Mouse (Mus musculus): Measurements from ENCODE around the gene Heg1. TPM values are rescaled to one million over a fixed set of nuclear protein-coding genes. Genes with fewer than 3 reads are reported as not detected.
A peak's percentile ranks its signal among the peaks of the same experiment; 100 is the strongest.

Gene Heg1
- total and polyA plus RNA-seq, 3 experiments, result 40.8 to 77.1 (median 67.2) TPM

DNA sequence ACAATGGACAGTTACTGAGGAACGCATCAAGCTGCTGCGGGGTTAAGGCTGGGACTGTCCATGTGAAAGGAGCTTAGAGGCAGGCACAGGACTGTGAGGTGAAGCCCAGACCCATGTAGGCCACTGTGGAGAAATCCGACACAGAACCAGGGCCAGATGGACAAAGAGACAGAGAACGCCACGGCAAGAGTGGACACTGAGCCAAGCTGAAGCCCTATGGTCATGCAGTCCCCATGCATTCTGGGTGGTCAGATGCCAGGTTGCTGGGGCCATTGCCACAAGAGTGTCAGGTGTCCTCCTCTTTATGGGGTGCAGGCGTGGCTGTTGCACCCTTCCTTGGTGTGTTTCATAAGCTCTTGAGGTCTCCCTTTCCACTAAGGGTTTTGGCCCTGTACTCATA, 49.7 kb downstream of the Heg1 start:
- H3K4me3 ChIP-seq (replicated peaks in 1 of 3; ENCODE audit: low read depth in 2 of 3, low read length in 2 of 3, poor library complexity in 1 of 3), result peak overlapping the region in 1 of 3 experiments; percentile 12
- H3K79me2 ChIP-seq (replicated peaks; ENCODE audit: control insufficient read depth, extremely low read depth, insufficient read depth, poor library complexity, severe bottlenecking), result peaks cover 22% of the 10 kb centered on the region
- no peaks in the 10 kb centered on the region for H3K27me3 ChIP-seq (replicated peaks)
- H3K4me1 ChIP-seq (ENCODE audit: control insufficient read depth in 1 of 2, insufficient read depth in 2 of 2), result peaks cover 30 to 95% of the 10 kb centered on the region in 2 experiments
- no peaks in the 10 kb centered on the region for H3K9me3 ChIP-seq (replicated peaks; ENCODE audit: low read length)
- 0 out of 2 replicates have a peak overlapping the region, but pooled peaks have one; percentile 18 for H3K4me2 ChIP-seq (ENCODE audit: insufficient read depth, low read depth, poor library complexity, severe bottlenecking)
- peak overlapping the region; percentile 7; the same call in 1 of the 2 replicates for H3K9ac ChIP-seq (ENCODE audit: insufficient read depth, low read depth)
- in situ Hi-C loops (cut with MboI; ENCODE audit: low pct_ligation_motif_present, low pct_unique_long_range_greater_than_20kb, low sequenced_read_pairs) (loop anchor here (10.0 kb wide), 1 partner anchor 539 kb away; no protein-coding TSS in a partner anchor), dilution Hi-C loops (cut with MboI; ENCODE audit: extremely low pct_ligation_motif_present, extremely low pct_unique_long_range_greater_than_20kb, low sequenced_read_pairs) (no loop called here)
- DNase-seq (ENCODE audit: extremely low read depth), result no peak
- peaks cover 62 to 82% of the 10 kb centered on the region in 2 experiments for H3K36me3 ChIP-seq (replicated peaks in 1 of 2; ENCODE audit: control insufficient read depth in 1 of 2, insufficient read depth in 1 of 2, low read length in 1 of 2)
- TF ChIP-seq JUND (conservative IDR thresholded peaks at IDR 0.05; ENCODE audit: low read depth, low read length) (no peak), UBTF (IDR thresholded peaks at IDR 0.05; ENCODE audit: low read depth, low read length) (no peak), MEF2A (IDR thresholded peaks at IDR 0.05; ENCODE audit: borderline replicate concordance, low read depth, low read length) (no peak), PAX5 (IDR thresholded peaks at IDR 0.05; ENCODE audit: low read length) (no peak), MYC (IDR thresholded peaks at IDR 0.05; ENCODE audit: low read depth, low read length) (no peak), MXI1 (IDR thresholded peaks at IDR 0.05; ENCODE audit: low read depth, low read length) (no peak), CTCF (conservative IDR thresholded peaks at IDR 0.05 in 1 of 2, IDR thresholded peaks at IDR 0.05 in 1 of 2; ENCODE audit: low read depth in 2 of 2, low read length in 2 of 2) (no peak), SMC3 (IDR thresholded peaks at IDR 0.05; ENCODE audit: low read depth, low read length) (no peak), RCOR1 (conservative IDR thresholded peaks at IDR 0.05; ENCODE audit: low read depth, low read length) (no peak), POLR2A (IDR thresholded peaks at IDR 0.05; ENCODE audit: low read depth, low read length) (no peak; the same call in 1 of the 2 replicates), ZMIZ1 (IDR thresholded peaks at IDR 0.05; ENCODE audit: low read depth, low read length) (no peak), ZC3H11A (IDR thresholded peaks at IDR 0.05; ENCODE audit: low read depth, low read length) (no peak), NRF1 (IDR thresholded peaks at IDR 0.05; ENCODE audit: low read depth, low read length) (no peak), EP300 (IDR thresholded peaks at IDR 0.05; ENCODE audit: low read length) (no peak), TCF12 (IDR thresholded peaks at IDR 0.05; ENCODE audit: low read depth, low read length) (no peak), CHD1 (IDR thresholded peaks at IDR 0.05; ENCODE audit: low read depth, low read length) (no peak), ZNF384 (IDR thresholded peaks at IDR 0.05; ENCODE audit: low read depth, low read length) (no peak), ELF1 (IDR thresholded peaks at IDR 0.05; ENCODE audit: low read depth, low read length) (no peak)
- peak overlapping the region; percentile 74 for H3K27ac ChIP-seq (ENCODE audit: insufficient read depth, low read depth)

DNA sequence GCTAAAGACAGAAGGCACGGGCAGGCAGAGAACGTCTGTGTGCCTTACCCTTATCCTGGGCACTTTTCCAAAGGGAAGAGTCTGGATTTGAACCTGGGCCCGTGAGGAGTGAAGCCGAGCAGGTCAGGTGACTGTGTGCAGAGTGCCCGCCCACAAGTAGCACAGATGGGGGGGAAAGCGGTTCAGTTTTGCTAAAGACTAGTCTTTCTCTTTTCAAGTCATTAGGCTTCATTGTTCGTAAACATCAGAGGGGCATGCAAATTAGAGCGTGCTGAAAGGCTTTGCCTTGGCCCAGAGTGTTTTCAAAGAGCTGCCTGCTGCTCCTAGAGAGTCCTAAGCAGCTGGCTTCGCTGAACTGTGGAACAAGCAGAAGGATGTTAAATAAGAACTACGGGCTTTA, 50.4 kb downstream of the Heg1 start:
- Histone ChIP-seq H3K9me3 (replicated peaks; ENCODE audit: low read length) (no peaks in the 10 kb centered on the region), H3K27ac (ENCODE audit: insufficient read depth, low read depth) (peak overlapping the region; percentile 74), H3K9ac (ENCODE audit: insufficient read depth, low read depth) (no peak overlapping the region), H3K36me3 (replicated peaks in 1 of 2; ENCODE audit: control insufficient read depth in 1 of 2, insufficient read depth in 1 of 2, low read length in 1 of 2) (peaks cover 62 to 82% of the 10 kb centered on the region in 2 experiments), H3K4me2 (ENCODE audit: insufficient read depth, low read depth, poor library complexity, severe bottlenecking) (0 out of 2 replicates have a peak overlapping the region, but pooled peaks have one; percentile 18), H3K79me2 (replicated peaks; ENCODE audit: control insufficient read depth, extremely low read depth, insufficient read depth, poor library complexity, severe bottlenecking) (peaks cover 17% of the 10 kb centered on the region), H3K4me1 (ENCODE audit: control insufficient read depth in 1 of 2, insufficient read depth in 2 of 2) (peaks cover 30 to 96% of the 10 kb centered on the region in 2 experiments), H3K27me3 (replicated peaks) (no peaks in the 10 kb centered on the region), H3K4me3 (replicated peaks in 1 of 3; ENCODE audit: low read depth in 2 of 3, low read length in 2 of 3, poor library complexity in 1 of 3) (no peak overlapping the region)
- dilution Hi-C loops (cut with MboI; ENCODE audit: extremely low pct_ligation_motif_present, extremely low pct_unique_long_range_greater_than_20kb, low sequenced_read_pairs), result no loop called here
- DNase-seq (ENCODE audit: extremely low read depth), result peak; percentile 90
- in situ Hi-C loops (cut with MboI; ENCODE audit: low pct_ligation_motif_present, low pct_unique_long_range_greater_than_20kb, low sequenced_read_pairs), result loop anchor here (10.0 kb wide), 1 partner anchor 540 kb away; no protein-coding TSS in a partner anchor
- TF ChIP-seq KAT2A (IDR thresholded peaks at IDR 0.05; ENCODE audit: insufficient replicate concordance, low read length), result no peak
- TF ChIP-seq USF1 (IDR thresholded peaks at IDR 0.05; ENCODE audit: low read depth, low read length), result peak; percentile 81
- TF ChIP-seq SMC3 (IDR thresholded peaks at IDR 0.05; ENCODE audit: low read depth, low read length), result peak; percentile 11
- no peak for TF ChIP-seq JUND (conservative IDR thresholded peaks at IDR 0.05; ENCODE audit: low read depth, low read length)
- TF ChIP-seq E2F4 (IDR thresholded peaks at IDR 0.05; ENCODE audit: insufficient replicate concordance, low read depth, low read length), result no peak
- peak; percentile 74; the same call in 1 of the 2 replicates for TF ChIP-seq MXI1 (IDR thresholded peaks at IDR 0.05; ENCODE audit: low read depth, low read length)
- peak; percentile 75 for TF ChIP-seq USF2 (conservative IDR thresholded peaks at IDR 0.05; ENCODE audit: low read depth, low read length)
- peak; percentile 97 for TF ChIP-seq BHLHE40 (IDR thresholded peaks at IDR 0.05; ENCODE audit: low read depth, low read length)
- TF ChIP-seq RAD21 (IDR thresholded peaks at IDR 0.05; ENCODE audit: low read depth, low read length), result no peak; the same call in 1 of the 2 replicates
- TF ChIP-seq TBP (conservative IDR thresholded peaks at IDR 0.05; ENCODE audit: low read depth, low read length), result peak; percentile 60; the same call in 1 of the 2 replicates
- peak; percentile 73; the same call in 1 of the 2 replicates for TF ChIP-seq RCOR1 (conservative IDR thresholded peaks at IDR 0.05; ENCODE audit: low read depth, low read length)
- TF ChIP-seq MEF2A (IDR thresholded peaks at IDR 0.05; ENCODE audit: borderline replicate concordance, low read depth, low read length), result peak; percentile 82
- peak; percentile 79 for TF ChIP-seq IRF4 (IDR thresholded peaks at IDR 0.05; ENCODE audit: low read depth, low read length)
- TF ChIP-seq ELF1 (IDR thresholded peaks at IDR 0.05; ENCODE audit: low read depth, low read length), result peak; percentile 44; the same call in 1 of the 2 replicates
- no peak for TF ChIP-seq NRF1 (IDR thresholded peaks at IDR 0.05; ENCODE audit: low read depth, low read length)
- peak; percentile 70; the same call in 1 of the 2 replicates for TF ChIP-seq ZMIZ1 (IDR thresholded peaks at IDR 0.05; ENCODE audit: low read depth, low read length)
- peak; percentile 77 for TF ChIP-seq MYC (IDR thresholded peaks at IDR 0.05; ENCODE audit: low read depth, low read length)
- TF ChIP-seq SIN3A (IDR thresholded peaks at IDR 0.05; ENCODE audit: low read length), result peak; percentile 89
- no peak for TF ChIP-seq HCFC1 (IDR thresholded peaks at IDR 0.05; ENCODE audit: low read depth, low read length)
- TF ChIP-seq POLR2A (IDR thresholded peaks at IDR 0.05; ENCODE audit: low read depth, low read length), result peak; percentile 47
- TF ChIP-seq MAX (IDR thresholded peaks at IDR 0.05; ENCODE audit: low read length), result peak; percentile 81
- no peak for TF ChIP-seq GABPA (IDR thresholded peaks at IDR 0.05; ENCODE audit: insufficient replicate concordance, low read depth, low read length)
- no peak for TF ChIP-seq CTCF (conservative IDR thresholded peaks at IDR 0.05 in 1 of 2, IDR thresholded peaks at IDR 0.05 in 1 of 2; ENCODE audit: low read depth in 2 of 2, low read length in 2 of 2)
- no peak for TF ChIP-seq UBTF (IDR thresholded peaks at IDR 0.05; ENCODE audit: low read depth, low read length)

Measured in CH12.LX (cell line).